8 mouse cellular contexts compared by ENCODE assay signal in the genomic region with DNA sequence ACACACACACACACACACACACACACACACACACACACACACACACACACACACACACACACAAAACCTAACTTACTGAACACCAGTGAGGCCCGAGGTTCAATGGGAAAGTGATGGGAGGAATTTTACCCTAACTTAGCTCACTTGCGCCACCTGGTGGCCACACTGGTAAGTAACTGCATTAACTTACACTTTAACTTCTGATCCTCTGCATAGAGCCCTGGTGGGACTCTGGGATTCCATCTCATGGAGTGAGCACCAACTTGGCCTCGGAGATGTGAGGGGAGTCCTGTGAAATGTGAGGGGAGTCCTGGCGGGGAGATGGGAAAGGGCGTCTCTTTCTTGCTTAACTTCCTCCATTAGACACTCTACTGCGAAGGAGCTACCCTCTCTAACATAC. TPM values are rescaled to one million over a fixed set of nuclear protein-coding genes. Genes with fewer than 3 reads are reported as not detected.
DNase-seq lines count a peak whose midpoint lies in the region; ATAC-seq lines count a peak whose summit lies in the region.

No protein-coding gene starts in this region.

- H3K27me3 ChIP-seq in heart, embryonic 11.5 days (ENCODE audit: control insufficient read depth, insufficient read depth, low read length) = no peaks in the 10 kb centered on the region
- no peaks in the 10 kb centered on the region for H3K27me3 ChIP-seq in limb, embryonic 10.5 days (ENCODE audit: low read depth, poor library complexity, severe bottlenecking)

- ATAC-seq in heart, embryonic 11.5 days (replicated peaks; ENCODE audit: insufficient number of reproducible peaks, low FRiP score, low TSS enrichment) = no peak
- ATAC-seq in monocyte, adult 5-6 weeks (replicated peaks; ENCODE audit: insufficient number of reproducible peaks, low FRiP score, low TSS enrichment, poor library complexity, severe bottlenecking) = peak; percentile 45; the same call in 1 of the 2 replicates

- no peak overlapping the region for H3K9ac ChIP-seq in heart, embryonic 11.5 days (ENCODE audit: low read depth, low read length)

- peaks cover 9% of the 10 kb centered on the region; the same call in 1 of the 2 replicates for H3K36me3 ChIP-seq in heart, embryonic 11.5 days (ENCODE audit: control insufficient read depth, insufficient read depth, low read length)
- H3K36me3 ChIP-seq in limb, embryonic 10.5 days = peaks cover 29% of the 10 kb centered on the region

- no peak overlapping the region for H3K27ac ChIP-seq in heart, embryonic 11.5 days (ENCODE audit: low read depth, low read length)
- H3K27ac ChIP-seq in limb, embryonic 10.5 days = no peak overlapping the region

- peak; percentile 92 for DNase-seq in heart, adult 11 months
- peak; percentile 81 for DNase-seq in cerebellum, adult 8-10 months
- DNase-seq in frontal cortex, postnatal 14 days (ENCODE audit: low spot score in 2 of 2) = peak; percentile 42 to 82
- DNase-seq in kidney, adult 8-10 months = peak; percentile 38 to 81
- DNase-seq in limb, embryonic 10.5 days (ENCODE audit: low spot score) = peak; percentile 94
- DNase-seq in spleen, postnatal 4 days (ENCODE audit: low spot score in 2 of 2) = peak; percentile 68 to 90

- no peaks in the 10 kb centered on the region for H3K4me1 ChIP-seq in heart, embryonic 11.5 days (ENCODE audit: control insufficient read depth, insufficient read depth, low read length)
- no peaks in the 10 kb centered on the region for H3K4me1 ChIP-seq in limb, embryonic 10.5 days

- WGBS in heart, embryonic 11.5 days (ENCODE audit: insufficient replicate concordance) = 26% methylated on average over 6 of the region's 6 CpGs
- 23% methylated on average over 6 of the region's 6 CpGs for WGBS in limb, embryonic 10.5 days

- no peak overlapping the region for H3K4me3 ChIP-seq in heart, embryonic 11.5 days (ENCODE audit: low read depth, low read length)
- no peak overlapping the region for H3K4me3 ChIP-seq in limb, embryonic 10.5 days

- H3K9me3 ChIP-seq in heart, embryonic 11.5 days (replicated peaks; ENCODE audit: control insufficient read depth, low read length) = no peaks in the 10 kb centered on the region
- no peaks in the 10 kb centered on the region for H3K9me3 ChIP-seq in limb, embryonic 10.5 days (replicated peaks)

- no peak overlapping the region for H3K4me2 ChIP-seq in heart, embryonic 11.5 days

RNA-seq across cellular contexts. Expression of a gene that starts 38.5 kb away (rescaled TPM):
- 0.10 TPM in 1 of 2 replicates, not detected in the other for polyA plus RNA-seq in heart, embryonic 11.5 days (2014; fragmentation: Nextera tagmentation; extraction: Ambion mirVana)
- not detected in 2 replicates for polyA plus RNA-seq in limb, embryonic 10.5 days (2016; fragmentation: Nextera tagmentation; extraction: Ambion mirVana)
- 250 to 831 TPM (median 313 TPM) in 3 replicates for total RNA-seq in monocyte, adult 5-6 weeks (2017)

RNA-seq across cellular contexts. Expression of a gene that starts 47.2 kb away (rescaled TPM):
- 17.5 and 22.5 TPM in 2 replicates for polyA plus RNA-seq in heart, embryonic 11.5 days (2014; fragmentation: Nextera tagmentation; extraction: Ambion mirVana)
- polyA plus RNA-seq in limb, embryonic 10.5 days (2016; fragmentation: Nextera tagmentation; extraction: Ambion mirVana) = 26.2 and 28.1 TPM in 2 replicates
- 1.8 to 8.2 TPM (median 7.5 TPM) in 3 replicates for total RNA-seq in monocyte, adult 5-6 weeks (2017)
